Mouse (Mus musculus) spleen, adult 2 months (tissue): ENCODE data around the gene Ccdc151.

ENCODE experiments used
- CTCF ChIP-seq: fragments of 200-500 bp; IDR thresholded peaks from 2 replicates; pipeline ENCODE4 v1.5.1; 2011; ENCODE audit warnings: mild to moderate bottlenecking, inconsistent platforms; ENCODE audit not compliant: insufficient read depth, insufficient read length, insufficient replicate concordance; ENCODE audit errors: extremely low read depth
- POLR2A ChIP-seq: fragments of 200-500 bp; IDR thresholded peaks from 2 replicates; pipeline ENCODE4 v1.6.1; 2011; ENCODE audit warnings: low read depth, low read length, inconsistent platforms

GRCm38 (mm10) chr9:21962010-21962409, 40.4 kb downstream of the Ccdc151 start:
- no peak for TF ChIP-seq CTCF
- no peak for TF ChIP-seq POLR2A
